Mouse (Mus musculus): ENCODE results near the gene Pard3b.

- TF ChIP-seq CTCF (IDR thresholded peaks at IDR 0.05; ENCODE audit: low read depth, low read length) = no peak
- TF ChIP-seq POLR2A (IDR thresholded peaks at IDR 0.05; ENCODE audit: insufficient read depth, low read length) = no peak
These were observed 210.5 kb downstream of the Pard3b start for GRCm38 (mm10) chr1:61849029-61849714.

Measured in ES-Bruce4 (cell line).